Mouse (Mus musculus): ENCODE results near the gene Rag1. TPM values are rescaled to one million over a fixed set of nuclear protein-coding genes. Genes with fewer than 3 reads are reported as not detected.

Gene Rag1
- polyA plus RNA-seq, 1 experiment, result 321 TPM

GRCm38 (mm10) chr2:101624011-101624410 lies 25.3 kb downstream of the Rag1 start:
- H3K4me3 ChIP-seq (ENCODE audit: insufficient read depth, low read depth, low read length), result no peak overlapping the region
- 76% methylated on average over 2 of the region's 2 CpGs for WGBS
- H3K27ac ChIP-seq (ENCODE audit: insufficient read depth, low read depth, low read length), result no peak overlapping the region
- H3K4me1 ChIP-seq (ENCODE audit: control insufficient read depth, insufficient read depth, low read length), result peaks cover 5% of the 10 kb centered on the region; the same call in 1 of the 2 replicates
- TF ChIP-seq CTCF (IDR thresholded peaks at IDR 0.05; ENCODE audit: insufficient read depth, low read depth, low read length) (no peak), POLR2A (IDR thresholded peaks at IDR 0.05; ENCODE audit: insufficient read depth, low read depth, low read length) (no peak)

DNA sequence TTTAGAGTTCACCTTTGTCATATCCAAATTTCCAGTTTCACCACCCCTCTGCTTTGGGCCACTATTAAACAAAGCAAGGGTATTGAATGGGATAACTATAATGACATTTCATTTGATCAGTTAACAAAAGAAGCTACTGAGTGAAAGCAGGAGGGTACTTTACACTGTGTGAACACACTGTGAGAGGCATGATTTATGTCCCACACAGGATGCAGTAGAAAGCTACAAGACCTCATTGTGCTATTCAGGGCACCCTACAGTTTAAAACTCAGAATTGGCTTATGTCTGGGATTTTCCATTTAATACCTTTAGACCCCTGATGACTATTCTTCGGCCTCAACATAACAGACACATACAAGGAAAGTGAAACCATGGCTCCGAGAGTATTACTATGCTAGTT lies 26.3 kb downstream of the Rag1 start:
- TF ChIP-seq POLR2A (IDR thresholded peaks at IDR 0.05; ENCODE audit: insufficient read depth, low read depth, low read length) (no peak), CTCF (IDR thresholded peaks at IDR 0.05; ENCODE audit: insufficient read depth, low read depth, low read length) (no peak)
- no peak overlapping the region for H3K4me3 ChIP-seq (ENCODE audit: insufficient read depth, low read depth, low read length)
- H3K27ac ChIP-seq (ENCODE audit: insufficient read depth, low read depth, low read length), result no peak overlapping the region
- peaks cover 5% of the 10 kb centered on the region; the same call in 1 of the 2 replicates for H3K4me1 ChIP-seq (ENCODE audit: control insufficient read depth, insufficient read depth, low read length)
- 75% methylated on average over 2 of the region's 2 CpGs for WGBS

GRCm38 (mm10) chr2:101621611-101622010 lies 27.7 kb downstream of the Rag1 start:
- 78% methylated on average over 7 of the region's 7 CpGs for WGBS
- Histone ChIP-seq H3K4me1 (ENCODE audit: control insufficient read depth, insufficient read depth, low read length) (peaks cover 5% of the 10 kb centered on the region; the same call in 1 of the 2 replicates), H3K4me3 (ENCODE audit: insufficient read depth, low read depth, low read length) (no peak overlapping the region), H3K27ac (ENCODE audit: insufficient read depth, low read depth, low read length) (no peak overlapping the region)
- TF ChIP-seq CTCF (IDR thresholded peaks at IDR 0.05; ENCODE audit: insufficient read depth, low read depth, low read length), result no peak
- TF ChIP-seq POLR2A (IDR thresholded peaks at IDR 0.05; ENCODE audit: insufficient read depth, low read depth, low read length), result no peak

DNA sequence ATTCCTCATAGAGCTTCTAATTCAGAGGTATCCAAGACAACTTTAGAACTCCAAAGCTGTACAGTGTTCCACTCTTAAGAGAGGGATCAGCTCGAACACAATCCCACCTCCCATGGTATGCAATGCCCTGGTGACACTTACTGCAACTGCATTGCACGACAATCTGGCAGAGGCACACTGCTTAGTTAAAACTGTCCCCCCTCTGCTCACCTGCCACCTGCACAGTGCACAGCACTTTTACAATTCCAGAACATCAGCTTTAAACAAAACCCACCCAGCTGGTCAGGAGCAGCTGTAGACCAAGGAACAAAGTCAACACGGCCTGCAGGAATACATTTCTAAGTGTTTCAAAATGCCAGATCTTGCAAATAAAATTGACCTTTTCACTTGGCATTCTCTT lies 28.4 kb downstream of the Rag1 start:
- TF ChIP-seq POLR2A (IDR thresholded peaks at IDR 0.05; ENCODE audit: insufficient read depth, low read depth, low read length) (no peak), CTCF (IDR thresholded peaks at IDR 0.05; ENCODE audit: insufficient read depth, low read depth, low read length) (no peak)
- Histone ChIP-seq H3K4me3 (ENCODE audit: insufficient read depth, low read depth, low read length) (no peak overlapping the region), H3K4me1 (ENCODE audit: control insufficient read depth, insufficient read depth, low read length) (peaks cover 5% of the 10 kb centered on the region; the same call in 1 of the 2 replicates), H3K27ac (ENCODE audit: insufficient read depth, low read depth, low read length) (no peak overlapping the region)
- WGBS, result 75% methylated on average over 3 of the region's 3 CpGs

DNA sequence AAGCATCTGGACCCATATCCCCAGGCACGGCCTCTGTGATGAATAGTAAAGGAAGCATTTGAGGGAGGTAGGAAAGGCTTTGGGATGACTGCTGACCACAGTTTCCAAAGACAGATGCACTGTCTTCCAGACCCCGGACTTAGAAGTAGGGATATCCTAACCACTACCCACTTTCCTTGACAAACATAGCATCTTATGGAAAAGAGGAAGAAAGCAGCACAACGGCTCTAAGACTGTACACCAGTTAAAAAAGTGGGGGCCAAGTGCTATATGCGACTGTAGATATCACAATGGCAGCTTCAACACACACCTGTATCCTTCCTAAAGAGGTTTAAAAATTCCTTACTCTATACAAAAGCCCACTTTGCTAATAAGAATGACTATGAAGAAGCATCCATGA lies 30.9 kb downstream of the Rag1 start:
- Histone ChIP-seq H3K27ac (ENCODE audit: insufficient read depth, low read depth, low read length) (no peak overlapping the region), H3K4me1 (ENCODE audit: control insufficient read depth, insufficient read depth, low read length) (peaks cover 2% of the 10 kb centered on the region; the same call in 1 of the 2 replicates), H3K4me3 (ENCODE audit: insufficient read depth, low read depth, low read length) (no peak overlapping the region)
- TF ChIP-seq CTCF (IDR thresholded peaks at IDR 0.05; ENCODE audit: insufficient read depth, low read depth, low read length) (no peak), POLR2A (IDR thresholded peaks at IDR 0.05; ENCODE audit: insufficient read depth, low read depth, low read length) (no peak)
- WGBS, result 90% methylated on average over 4 of the region's 4 CpGs

- H3K27ac ChIP-seq (ENCODE audit: insufficient read depth, low read depth, low read length), result no peak overlapping the region
- 49% methylated on average over 10 of the region's 10 CpGs for WGBS
- H3K4me1 ChIP-seq (ENCODE audit: control insufficient read depth, insufficient read depth, low read length), result no peaks in the 10 kb centered on the region
- H3K4me3 ChIP-seq (ENCODE audit: insufficient read depth, low read depth, low read length), result no peak overlapping the region
- no peak for TF ChIP-seq POLR2A (IDR thresholded peaks at IDR 0.05; ENCODE audit: insufficient read depth, low read depth, low read length)
- no peak for TF ChIP-seq CTCF (IDR thresholded peaks at IDR 0.05; ENCODE audit: insufficient read depth, low read depth, low read length)
Measured at GRCm38 (mm10) chr2:101615464-101616305, 33.6 kb downstream of the Rag1 start.

DNA sequence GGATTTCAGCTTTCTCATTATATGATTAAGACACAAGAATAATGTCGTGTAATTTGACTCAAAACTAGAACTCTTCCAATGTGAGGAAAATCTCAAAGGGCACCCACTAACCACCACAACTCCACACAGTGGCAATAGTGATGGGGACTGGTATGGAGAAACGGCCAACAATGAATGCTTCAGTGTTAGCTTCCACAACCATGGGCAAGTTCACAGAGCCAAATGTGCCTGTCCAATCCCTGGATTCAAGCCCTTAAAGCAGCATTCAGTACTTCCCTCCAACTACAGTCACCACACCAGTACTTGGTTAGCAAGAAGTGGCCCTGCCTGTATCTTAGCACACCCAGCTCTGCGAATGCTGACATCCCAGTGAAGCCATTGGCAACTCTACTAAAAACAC lies 38.4 kb downstream of the Rag1 start:
- Histone ChIP-seq H3K4me1 (ENCODE audit: control insufficient read depth, insufficient read depth, low read length) (no peaks in the 10 kb centered on the region), H3K4me3 (ENCODE audit: insufficient read depth, low read depth, low read length) (no peak overlapping the region), H3K27ac (ENCODE audit: insufficient read depth, low read depth, low read length) (no peak overlapping the region)
- TF ChIP-seq CTCF (IDR thresholded peaks at IDR 0.05; ENCODE audit: insufficient read depth, low read depth, low read length) (no peak), POLR2A (IDR thresholded peaks at IDR 0.05; ENCODE audit: insufficient read depth, low read depth, low read length) (no peak)
- 71% methylated on average over 3 of the region's 3 CpGs for WGBS

DNA sequence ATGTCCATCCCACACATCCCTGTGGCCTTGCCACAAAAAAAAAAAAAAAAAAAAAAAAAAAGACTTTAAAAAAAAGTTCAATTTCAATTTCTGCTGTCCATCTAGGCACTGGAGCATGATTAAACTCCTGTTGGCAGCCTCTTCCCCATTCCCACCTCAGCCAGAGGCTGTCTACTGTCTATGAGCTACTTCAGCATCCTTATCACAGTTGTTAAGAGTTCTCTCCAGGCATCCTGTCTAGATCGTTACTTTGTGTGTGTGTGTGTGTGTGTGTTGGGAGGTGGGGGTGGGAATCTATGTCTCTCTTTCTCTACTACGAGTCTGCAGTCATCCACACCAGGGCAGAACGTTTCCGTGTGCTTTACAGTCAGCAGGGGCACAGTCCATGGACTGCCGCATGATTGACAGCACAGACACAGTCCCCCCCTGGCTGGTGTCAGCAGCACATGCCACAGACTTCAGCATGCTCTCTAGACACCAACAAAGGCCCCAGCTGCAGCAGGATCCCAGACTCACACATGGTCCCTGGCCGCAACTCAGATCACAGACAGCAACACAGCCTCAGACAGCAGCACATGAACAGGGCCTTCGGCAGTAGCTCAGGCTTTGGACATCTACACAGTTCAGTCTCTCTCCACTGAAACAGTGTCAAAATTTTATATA lies 40.9 kb downstream of the Rag1 start:
- no peaks in the 10 kb centered on the region for H3K4me1 ChIP-seq (ENCODE audit: control insufficient read depth, insufficient read depth, low read length)
- H3K27ac ChIP-seq (ENCODE audit: insufficient read depth, low read depth, low read length), result no peak overlapping the region
- TF ChIP-seq CTCF (IDR thresholded peaks at IDR 0.05; ENCODE audit: insufficient read depth, low read depth, low read length) (no peak), POLR2A (IDR thresholded peaks at IDR 0.05; ENCODE audit: insufficient read depth, low read depth, low read length) (no peak)
- H3K4me3 ChIP-seq (ENCODE audit: insufficient read depth, low read depth, low read length), result no peak overlapping the region
- 66% methylated on average over 7 of the region's 7 CpGs for WGBS

GRCm38 (mm10) chr2:101603099-101603498 lies 46.2 kb downstream of the Rag1 start:
- Histone ChIP-seq H3K4me1 (ENCODE audit: control insufficient read depth, insufficient read depth, low read length) (no peaks in the 10 kb centered on the region), H3K27ac (ENCODE audit: insufficient read depth, low read depth, low read length) (no peak overlapping the region), H3K4me3 (ENCODE audit: insufficient read depth, low read depth, low read length) (no peak overlapping the region)
- TF ChIP-seq POLR2A (IDR thresholded peaks at IDR 0.05; ENCODE audit: insufficient read depth, low read depth, low read length) (no peak), CTCF (IDR thresholded peaks at IDR 0.05; ENCODE audit: insufficient read depth, low read depth, low read length) (no peak)
- 94% methylated on average over 1 of the region's 1 CpGs for WGBS

Data from olfactory bulb, adult 2 months (tissue).